Mouse (Mus musculus) liver, postnatal 0 days (tissue): Measurements from ENCODE around the gene Fads3.

Experiments
- CTCF ChIP-seq: sonication (generic); IDR thresholded peaks from 2 replicates; pipeline ENCODE4 v1.5.1; 2016; ENCODE audit warnings: antibody characterized with exemption, low read depth
- EP300 ChIP-seq: IDR thresholded peaks from 2 replicates; pipeline ENCODE4 v1.6.1; 2016; ENCODE audit warnings: antibody characterized with exemption, low read depth, mild to moderate bottlenecking

- 0 out of 2 replicates have a peak, but pooled peaks have one; percentile 2 for TF ChIP-seq CTCF
- no peak for TF ChIP-seq EP300
Observed at GRCm38 (mm10) chr19:10060783-10061590, 19.6 kb downstream of the Fads3 start.
